Mouse (Mus musculus) E14TG2a.4 (cell line): ENCODE results near the gene Prmt3.

Experiments used
- CTCF ChIP-seq: conservative IDR thresholded peaks from 2 replicates; pipeline ENCODE4 v1.5.1; 2014; ENCODE audit warnings: low read length
- NANOG ChIP-seq: IDR thresholded peaks from 2 replicates; pipeline ENCODE4 v1.6.1; 2014; ENCODE audit warnings: borderline replicate concordance, low read length, mixed read lengths
- POU5F1 ChIP-seq: IDR thresholded peaks from 2 replicates; pipeline ENCODE4 v1.6.1; 2014; ENCODE audit warnings: low read length, borderline replicate concordance

- TF ChIP-seq CTCF (no peak), POU5F1 (no peak), NANOG (no peak)
These were observed 38.7 kb upstream of the Prmt3 start for GRCm38 (mm10) chr7:49739448-49739847.
